ENCODE assay signal across 25 mouse cellular contexts in the genomic region with DNA sequence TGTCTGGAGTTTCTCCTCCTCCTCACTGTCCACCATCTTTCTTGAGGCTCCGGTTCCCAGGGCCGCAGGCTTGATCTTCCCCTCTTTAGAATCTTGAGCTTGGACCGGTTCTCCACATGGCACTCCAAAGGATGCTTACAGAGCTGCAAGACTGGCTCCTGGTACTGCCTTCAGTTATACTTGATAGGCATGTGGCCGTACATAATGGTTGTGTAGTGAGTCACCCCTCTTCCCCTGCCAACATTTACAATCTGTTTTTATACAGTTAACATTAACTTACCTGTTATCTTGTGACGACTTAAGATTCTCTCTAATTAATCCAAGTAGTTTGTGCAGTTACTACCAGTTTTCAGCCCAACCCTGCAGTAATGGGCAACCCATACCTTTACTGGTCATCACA. TPM values are rescaled to one million over a fixed set of nuclear protein-coding genes. Genes with fewer than 3 reads are reported as not detected.
A peak's percentile ranks its signal among the peaks of the same experiment; 100 is the strongest.
DNase-seq lines count a peak whose midpoint lies in the region; ATAC-seq and TF ChIP-seq lines count a peak whose summit lies in the region.
"Had no signal": no experiment of that assay in that cellular context is flagged by ENCODE, and none has a peak within 500 bp of the region (broad histone marks: within the 10 kb centered on the region; RNA-seq: fewer than 3 reads in every experiment).

No protein-coding gene starts in this region.

- no peak for TF ChIP-seq POLR2A in kidney, adult 2 months (IDR thresholded peaks at IDR 0.05; ENCODE audit: low read depth, low read length)

- H3K27ac ChIP-seq in forebrain, embryonic 15.5 days (replicated peaks): peak overlapping the region; percentile 23; the same call in 1 of the 2 replicates
- no peak overlapping the region for H3K27ac ChIP-seq in forebrain, embryonic 13.5 days
- no peak overlapping the region for H3K27ac ChIP-seq in kidney, adult 2 months (ENCODE audit: insufficient read depth, low read depth, low read length)

- no peak overlapping the region for H3K9ac ChIP-seq in forebrain, embryonic 15.5 days (replicated peaks)
- no peak overlapping the region for H3K9ac ChIP-seq in forebrain, embryonic 13.5 days

- no peaks in the 10 kb centered on the region for H3K27me3 ChIP-seq in forebrain, embryonic 15.5 days
- no peaks in the 10 kb centered on the region for H3K27me3 ChIP-seq in forebrain, embryonic 13.5 days
- no peaks in the 10 kb centered on the region for H3K27me3 ChIP-seq in kidney, adult 2 months (replicated peaks; ENCODE audit: control insufficient read depth, insufficient read depth, low read length)
- H3K27me3 ChIP-seq: CH12.LX, Patski had no signal

- intact Hi-C loops in left cerebral cortex, postnatal 14 days (cut with DNase I): no loop called here

- H3K36me3 ChIP-seq in forebrain, embryonic 15.5 days: no peaks in the 10 kb centered on the region
- no peaks in the 10 kb centered on the region for H3K36me3 ChIP-seq in forebrain, embryonic 13.5 days (ENCODE audit: poor library complexity, severe bottlenecking)
- H3K36me3 ChIP-seq in kidney, adult 2 months (ENCODE audit: control insufficient read depth, insufficient read depth, low read length): 0 out of 2 replicates have a peak, but pooled peaks cover 1% of the 10 kb centered on the region

- H3K4me2 ChIP-seq in forebrain, embryonic 15.5 days (replicated peaks): no peak overlapping the region
- no peak overlapping the region for H3K4me2 ChIP-seq in forebrain, embryonic 13.5 days

- H3K4me3 ChIP-seq in forebrain, embryonic 15.5 days: no peak overlapping the region
- H3K4me3 ChIP-seq in forebrain, embryonic 13.5 days: no peak overlapping the region
- no peak overlapping the region for H3K4me3 ChIP-seq in kidney, adult 2 months (ENCODE audit: insufficient read depth, low read depth, low read length)

- no peak for ATAC-seq in forebrain, embryonic 15.5 days (replicated peaks)
- no peak for ATAC-seq in forebrain, embryonic 13.5 days
- ATAC-seq: activated CD4-positive, CD25-positive, alpha-beta regulatory T cell, adult 4 months; CD4-positive, CD25-positive, alpha-beta regulatory T cell, adult 4 months had no signal

- WGBS in forebrain, embryonic 15.5 days: 80% methylated on average over 5 of the region's 5 CpGs
- 89% methylated on average over 5 of the region's 5 CpGs for WGBS in forebrain, embryonic 13.5 days
- WGBS in kidney, adult 2 months: 91% methylated on average over 5 of the region's 5 CpGs

- DNase-seq in 3134 (ENCODE audit: extremely low read depth, insufficient read length, low spot score) (peak; percentile 6), 3T3-L1 (ENCODE audit: low read depth, low spot score) (peak; percentile 65), NIH3T3 (ENCODE audit: low read depth) (peak; percentile 61)
- no peak for DNase-seq in left cerebral cortex, postnatal 14 days (ENCODE audit: low spot score in 2 of 2)
- no peak for DNase-seq in testis, postnatal 10 days (ENCODE audit: low spot score)
- DNase-seq in kidney, adult 2 months: no peak
- DNase-seq: adrenal gland, adult 2 months; adrenal gland, adult 8-10 months; adrenal gland, postnatal 10 days; adrenal gland, postnatal 14 days; adrenal gland, postnatal 25 days; adrenal gland, postnatal 36 days; B cell, adult 2 months; cerebellum, adult 11 months; cerebellum, adult 11-12 months; cerebellum, adult 18-20 months; cerebellum, adult 2 months; cerebellum, adult 8-10 months had no signal

- no peaks in the 10 kb centered on the region for H3K9me3 ChIP-seq in forebrain, embryonic 15.5 days
- H3K9me3 ChIP-seq in forebrain, embryonic 13.5 days (replicated peaks): no peaks in the 10 kb centered on the region
- H3K9me3 ChIP-seq: G1E had no signal

- no peak for TF ChIP-seq CTCF in kidney, adult 2 months (conservative IDR thresholded peaks at IDR 0.05; ENCODE audit: insufficient read depth, insufficient read length, low read depth, low read length)

- H3K4me1 ChIP-seq in forebrain, embryonic 15.5 days: peaks cover 6% of the 10 kb centered on the region; the same call in 1 of the 2 replicates
- no peaks in the 10 kb centered on the region for H3K4me1 ChIP-seq in forebrain, embryonic 13.5 days
- H3K4me1 ChIP-seq in kidney, adult 2 months (ENCODE audit: control insufficient read depth, insufficient read depth, low read length): no peaks in the 10 kb centered on the region

RNA-seq across cellular contexts. Expression of a gene that starts 46.1 kb away (rescaled TPM):
- 34.9 and 35.7 TPM in 2 replicates for polyA plus RNA-seq in forebrain, embryonic 15.5 days (2015; fragmentation: Nextera tagmentation; extraction: Ambion mirVana)
- polyA plus RNA-seq in forebrain, embryonic 13.5 days (2015; fragmentation: Nextera tagmentation; extraction: Ambion mirVana): 31.3 and 32.0 TPM in 2 replicates
- 10 to 100 TPM; 22.5 to 23.2 TPM for total RNA-seq in left cerebral cortex, postnatal 14 days (2021)
- 8.6 and 10.3 TPM in 2 replicates for polyA plus RNA-seq in kidney, adult 2 months (2012; rRNA removed)

RNA-seq across cellular contexts. Expression of a gene that starts 46.2 kb away (rescaled TPM):
- 36.5 and 36.6 TPM in 2 replicates for polyA plus RNA-seq in forebrain, embryonic 15.5 days (2015; fragmentation: Nextera tagmentation; extraction: Ambion mirVana)
- polyA plus RNA-seq in forebrain, embryonic 13.5 days (2015; fragmentation: Nextera tagmentation; extraction: Ambion mirVana): 31.1 and 32.6 TPM in 2 replicates
- 10 to 100 TPM; 36.5 to 37.8 TPM for total RNA-seq in left cerebral cortex, postnatal 14 days (2021)
- polyA plus RNA-seq in kidney, adult 2 months (2012; rRNA removed): 88.1 and 99.1 TPM in 2 replicates

Comparison
In these comparisons a context has a peak if more than half of its experiments do, and no peak if none do; other contexts are left out.
1. DNase-seq: peak in 3134 (single experiment), 3T3-L1 (single experiment) and NIH3T3 (single experiment); none in left cerebral cortex, postnatal 14 days (0 of 2), testis, postnatal 10 days (single experiment) and kidney, adult 2 months (single experiment).